Mouse (Mus musculus) bone marrow, adult 2 months (tissue): Measurements from ENCODE around the gene Pigl. TPM values are rescaled to one million over a fixed set of nuclear protein-coding genes. Genes with fewer than 3 reads are reported as not detected.
A peak's percentile ranks its signal among the peaks of the same experiment; 100 is the strongest.

ENCODE experiments used
- H3K27ac ChIP-seq: fragments of 200-500 bp; 2 replicates; pipeline ENCODE4 v1.5.1; 2012; ENCODE audit warnings: low read depth, mild to moderate bottlenecking, control low read depth, inconsistent platforms, low read length; ENCODE audit not compliant: control insufficient read depth, poor library complexity, insufficient read depth
- H3K4me1 ChIP-seq: fragments of 200-500 bp; 2 replicates; pipeline ENCODE4 v1.6.1; 2011; ENCODE audit warnings: low read length; ENCODE audit not compliant: control insufficient read depth, insufficient read depth
- H3K4me3 ChIP-seq: fragments of 200-500 bp; replicated peaks from 2 replicates; pipeline ENCODE3; 2011; ENCODE audit warnings: mild to moderate bottlenecking, low read depth, low read length, control low read depth; ENCODE audit not compliant: control insufficient read depth
- CTCF ChIP-seq: fragments of 200-500 bp; IDR thresholded peaks from 2 replicates; pipeline ENCODE4 v1.5.1; 2011; ENCODE audit warnings: low read length, control low read depth; ENCODE audit not compliant: control insufficient read depth, insufficient read depth
- POLR2A ChIP-seq: fragments of 200-500 bp; IDR thresholded peaks from 2 replicates; pipeline ENCODE4 v1.6.1; 2011; ENCODE audit warnings: low read depth, mild to moderate bottlenecking, control low read depth, low read length, borderline replicate concordance; ENCODE audit not compliant: control insufficient read depth
- WGBS: fragments of 180-500 bp; shearing (Covaris S2); methylation state at CpG from one replicate; pipeline ENCODE4 v1.1.7; 2018; 5-methylcytosine and 5-hydroxymethylcytosine counted together
- polyA plus RNA-seq: library from polyadenylated mRNA; stranded (reverse); fragments of >200 nt; gene quantifications from 2 replicates; pipeline ENCODE4 v1.2.4, GENCODE M21; 2011; ENCODE audit warnings: low replicate concordance; ENCODE audit not compliant: missing spikeins, insufficient read depth, insufficient read length

Gene Pigl
- polyA plus RNA-seq, 1 experiment, result 5.3 TPM

DNA sequence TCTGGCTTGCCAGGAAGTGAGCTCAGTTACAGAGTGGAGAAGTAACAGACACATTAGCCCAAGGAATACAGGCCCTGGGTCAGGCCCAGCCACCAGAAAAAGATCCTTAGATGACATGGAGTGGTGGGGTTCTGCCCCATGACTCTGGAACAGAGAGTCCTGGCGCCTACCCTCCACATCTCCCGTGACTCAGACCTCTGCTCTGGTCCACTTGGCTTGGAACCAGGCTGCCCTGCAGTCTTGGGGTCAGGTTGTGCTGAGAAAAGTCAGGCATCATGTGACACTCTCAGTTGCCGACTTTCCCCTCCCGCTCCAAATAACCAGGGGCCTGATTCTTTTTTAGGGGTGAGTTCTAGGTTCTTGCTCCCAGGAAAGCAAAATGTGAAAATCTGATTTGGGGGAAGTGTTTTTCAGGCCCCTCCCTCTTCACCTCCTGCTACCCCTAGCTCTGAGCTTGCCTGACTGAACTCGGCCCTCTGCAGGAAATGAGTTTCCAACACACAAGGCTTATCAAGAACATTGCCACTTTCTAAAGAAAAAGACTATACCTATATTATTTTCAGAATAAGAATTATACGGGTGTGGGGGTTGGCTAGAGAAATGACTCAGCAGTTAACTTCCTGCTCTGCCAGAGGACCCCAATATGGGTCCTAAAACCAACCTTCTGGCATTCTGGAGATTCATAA lies 100.8 kb downstream of the Pigl start:
- Histone ChIP-seq H3K4me3 (no peak overlapping the region), H3K27ac (no peak overlapping the region), H3K4me1 (no peaks in the 10 kb centered on the region)
- 16% methylated on average over 6 of the region's 6 CpGs for WGBS
- no peak for TF ChIP-seq CTCF
- TF ChIP-seq POLR2A, result no peak

DNA sequence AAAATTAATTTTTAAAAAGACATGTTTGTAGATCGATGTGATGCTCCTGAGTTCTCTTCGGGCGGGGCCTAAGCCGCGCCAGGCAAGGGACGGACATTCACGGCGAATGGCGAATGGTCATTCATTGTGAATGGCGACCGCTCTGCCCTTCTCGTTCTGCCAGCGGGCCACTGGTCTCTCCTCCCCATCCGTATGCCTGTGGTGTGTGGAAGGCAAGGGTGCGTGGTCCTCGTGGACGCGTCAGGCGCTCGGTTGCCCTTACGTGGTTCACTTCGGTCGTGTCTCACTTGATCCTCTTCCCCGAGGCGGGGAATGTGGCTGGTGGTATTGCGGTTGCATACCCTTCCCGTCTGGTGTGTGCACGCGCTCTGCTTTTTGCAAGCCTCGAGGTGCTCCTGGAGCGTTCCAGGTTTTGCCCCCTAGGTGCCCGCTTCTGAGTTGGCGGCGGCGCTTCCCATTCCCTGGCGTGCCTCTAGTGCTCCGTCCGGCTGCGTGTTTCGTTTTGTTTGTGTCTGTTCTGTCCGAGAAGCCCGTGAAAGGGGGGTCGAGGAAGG lies 102.3 kb downstream of the Pigl start:
- no peaks in the 10 kb centered on the region for H3K4me1 ChIP-seq
- peak overlapping the region; percentile 49 for H3K4me3 ChIP-seq
- WGBS, result 49% methylated on average over 43 of the region's 43 CpGs
- H3K27ac ChIP-seq, result no peak overlapping the region
- no peak for TF ChIP-seq POLR2A
- TF ChIP-seq CTCF, result no peak

DNA sequence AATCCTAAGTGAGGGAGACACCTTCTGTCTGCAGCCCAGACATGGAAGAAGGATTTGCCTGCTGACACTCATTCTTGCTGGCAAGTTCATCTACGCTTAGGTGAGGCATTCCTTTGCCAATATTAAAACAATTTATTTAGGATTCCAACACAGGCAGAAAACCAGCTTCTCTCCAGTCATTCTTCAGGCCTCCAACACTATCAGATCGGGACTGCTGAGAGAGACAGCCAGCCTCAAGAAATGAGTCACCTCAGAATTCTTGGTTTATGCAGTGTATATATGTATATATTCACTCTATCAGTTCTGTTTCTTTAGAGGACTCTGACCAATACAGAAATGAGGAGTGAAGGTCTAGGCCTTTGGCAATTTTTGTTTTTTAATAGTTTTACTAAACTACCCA lies 105.3 kb downstream of the Pigl start:
- 77% methylated on average over 2 of the region's 2 CpGs for WGBS
- H3K4me3 ChIP-seq, result no peak overlapping the region

More for the DNA sequence above, 105.3 kb downstream of the Pigl start:
- no peaks in the 10 kb centered on the region; the same call in 1 of the 2 replicates for H3K4me1 ChIP-seq
- no peak for TF ChIP-seq POLR2A
- no peak for TF ChIP-seq CTCF
- H3K27ac ChIP-seq, result no peak overlapping the region

Other genes starting within 250 kb of the Pigl start
- gene Adora2b, start 209.5 kb upstream of the Pigl start, polyA plus RNA-seq, result 0.52 TPM in 1 of 2 replicates, not detected in the other
- gene Zswim7, start 177.1 kb upstream of the Pigl start, polyA plus RNA-seq, result 7.8 and 8.6 TPM in 2 replicates
- 2.6 and 4.2 TPM in 2 replicates for gene Ttc19, start 177.0 kb upstream of the Pigl start, polyA plus RNA-seq
- 82.8 and 172 TPM in 2 replicates for gene Ncor1, start 81 bp downstream of the Pigl start, polyA plus RNA-seq
- 20.9 and 22.2 TPM in 2 replicates for gene Cenpv, start 80.8 kb downstream of the Pigl start, polyA plus RNA-seq
- 467 and 492 TPM in 2 replicates for gene Ubb, start 92.7 kb downstream of the Pigl start, polyA plus RNA-seq
- gene Trpv2, start 116.0 kb downstream of the Pigl start, polyA plus RNA-seq, result 10.0 and 22.0 TPM in 2 replicates
- 0.49 and 2.5 TPM in 2 replicates for gene Lrrc75a, start 190.1 kb downstream of the Pigl start, polyA plus RNA-seq
- 5.2 and 6.8 TPM in 2 replicates for gene Mmgt2, start 190.2 kb downstream of the Pigl start, polyA plus RNA-seq